Mouse (Mus musculus): ENCODE data around the gene Sap30l.

Gene Sap30l

GRCm38 (mm10) chr11:57857709-57858108 is 56.3 kb downstream of the Sap30l start:
- no peak for ATAC-seq (ENCODE audit: insufficient number of reproducible peaks, low FRiP score, low TSS enrichment)
